Mouse (Mus musculus) forebrain, embryonic 13.5 days (tissue): ENCODE data around the gene Rasgrp3. TPM values are rescaled to one million over a fixed set of nuclear protein-coding genes. Genes with fewer than 3 reads are reported as not detected.

ENCODE experiments used
- ATAC-seq: fragments of 200-750 bp; cut with Nextera tagmentation; 2 replicates; pipeline ENCODE4 v1.8.0; 2017
- H3K27ac ChIP-seq: fragments of 300-500 bp; sonication (generic); 2 replicates; pipeline ENCODE4 v1.5.1; 2015; ENCODE audit warnings: inconsistent platforms, mild to moderate bottlenecking, moderate library complexity
- H3K27me3 ChIP-seq: fragments of 300-500 bp; sonication (generic); 2 replicates; pipeline ENCODE4 v1.6.1; 2015; ENCODE audit warnings: mild to moderate bottlenecking, inconsistent platforms
- H3K36me3 ChIP-seq: fragments of 300-500 bp; sonication (generic); 2 replicates; pipeline ENCODE4 v1.6.1; 2015; ENCODE audit warnings: mild to moderate bottlenecking, inconsistent platforms; ENCODE audit not compliant: poor library complexity, severe bottlenecking
- H3K4me1 ChIP-seq: fragments of 300-500 bp; sonication (generic); 2 replicates; pipeline ENCODE4 v1.6.1; 2015; ENCODE audit warnings: inconsistent platforms
- H3K4me2 ChIP-seq: fragments of 300-500 bp; sonication (generic); 2 replicates; pipeline ENCODE4 v1.6.1; 2015; ENCODE audit warnings: inconsistent platforms, mild to moderate bottlenecking, moderate library complexity
- H3K4me3 ChIP-seq: fragments of 300-500 bp; sonication (generic); 2 replicates; pipeline ENCODE4 v1.5.1; 2015; ENCODE audit warnings: mild to moderate bottlenecking, inconsistent platforms
- H3K9ac ChIP-seq: fragments of 300-500 bp; sonication (generic); 2 replicates; pipeline ENCODE4 v1.6.1; 2015; ENCODE audit warnings: mild to moderate bottlenecking, inconsistent platforms
- H3K9me3 ChIP-seq: fragments of 300-500 bp; sonication (generic); replicated peaks from 2 replicates; pipeline ENCODE4 v1.6.1; 2016; ENCODE audit warnings: inconsistent platforms
- WGBS: fragments of 180-500 bp; shearing (Covaris S2); methylation state at CpG from one replicate; pipeline ENCODE4 v1.1.7; 2015; 5-methylcytosine and 5-hydroxymethylcytosine counted together
- polyA plus RNA-seq: library from polyadenylated mRNA; unstranded; fragments of >200 nt; fragmentation: Nextera tagmentation; extraction: Ambion mirVana; gene quantifications from 2 replicates; pipeline ENCODE4 v1.2.1, GENCODE M21; 2015

Gene Rasgrp3
- polyA plus RNA-seq, 1 experiment from 2014 or later: 5.0 TPM

DNA sequence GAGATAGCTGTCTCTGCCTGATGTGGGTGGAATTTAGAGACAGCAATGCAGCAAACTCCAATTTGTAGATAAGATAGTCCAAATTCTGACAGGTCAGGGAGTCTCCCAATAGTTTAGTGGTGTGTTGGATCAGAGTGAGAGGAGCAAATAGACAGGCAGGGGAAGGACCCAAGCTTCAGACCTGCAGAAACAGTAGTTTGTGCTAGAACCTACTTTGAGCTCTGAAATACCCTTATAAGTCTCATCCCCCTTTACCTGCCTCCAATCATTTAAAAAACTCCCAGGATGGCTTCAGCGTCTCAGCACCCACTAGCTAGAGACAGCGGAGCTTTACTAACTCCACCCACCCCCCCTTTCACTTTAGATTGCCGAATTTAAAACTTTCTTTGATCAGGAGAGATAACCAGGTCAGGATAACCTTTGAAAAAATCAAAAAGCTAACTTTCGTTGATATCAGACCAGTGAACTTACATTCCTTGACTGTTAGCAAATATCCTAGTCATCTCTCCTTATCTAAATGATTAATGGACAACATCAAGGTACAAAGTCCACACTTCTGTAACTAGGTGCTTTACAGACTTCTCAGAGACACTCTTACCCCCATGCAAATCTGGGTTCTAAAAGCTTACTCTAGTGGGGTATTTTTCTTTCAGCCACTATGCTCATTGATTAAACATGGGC lies 41.2 kb downstream of the Rasgrp3 start:
- H3K4me1 ChIP-seq: no peaks in the 10 kb centered on the region
- H3K9me3 ChIP-seq: no peaks in the 10 kb centered on the region
- H3K4me2 ChIP-seq: no peak overlapping the region
- H3K27ac ChIP-seq: no peak overlapping the region
- no peak overlapping the region for H3K9ac ChIP-seq
- H3K36me3 ChIP-seq: no peaks in the 10 kb centered on the region
- 87% methylated on average over 4 of the region's 4 CpGs for WGBS
- H3K27me3 ChIP-seq: no peaks in the 10 kb centered on the region
- ATAC-seq: no peak
- H3K4me3 ChIP-seq: no peak overlapping the region

DNA sequence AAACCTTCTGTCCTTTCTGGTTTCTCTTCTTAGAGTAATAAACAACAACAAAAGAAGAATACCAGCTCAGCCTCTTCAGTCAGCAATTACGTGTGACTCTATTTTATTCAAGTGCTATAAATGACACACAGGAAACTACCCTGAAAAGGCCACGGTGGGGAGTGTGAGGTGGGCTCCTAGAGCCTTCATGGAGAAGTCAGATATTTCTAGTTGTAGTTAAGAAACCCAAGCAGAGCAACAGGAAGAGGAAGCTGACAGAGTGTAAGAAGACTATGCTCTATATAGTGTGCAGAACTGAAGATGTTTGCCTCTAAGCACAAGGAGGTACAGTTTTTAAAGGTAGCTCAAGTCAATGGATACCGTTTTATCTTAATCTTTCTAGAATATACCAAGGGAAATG lies 42.0 kb downstream of the Rasgrp3 start:
- no peak for ATAC-seq
- H3K4me1 ChIP-seq: no peaks in the 10 kb centered on the region
- H3K36me3 ChIP-seq: no peaks in the 10 kb centered on the region
- H3K9ac ChIP-seq: no peak overlapping the region
- H3K4me2 ChIP-seq: no peak overlapping the region
- H3K27ac ChIP-seq: no peak overlapping the region
- H3K27me3 ChIP-seq: no peaks in the 10 kb centered on the region
- WGBS: 81% methylated on average over 3 of the region's 3 CpGs
- no peaks in the 10 kb centered on the region for H3K9me3 ChIP-seq
- H3K4me3 ChIP-seq: no peak overlapping the region

DNA sequence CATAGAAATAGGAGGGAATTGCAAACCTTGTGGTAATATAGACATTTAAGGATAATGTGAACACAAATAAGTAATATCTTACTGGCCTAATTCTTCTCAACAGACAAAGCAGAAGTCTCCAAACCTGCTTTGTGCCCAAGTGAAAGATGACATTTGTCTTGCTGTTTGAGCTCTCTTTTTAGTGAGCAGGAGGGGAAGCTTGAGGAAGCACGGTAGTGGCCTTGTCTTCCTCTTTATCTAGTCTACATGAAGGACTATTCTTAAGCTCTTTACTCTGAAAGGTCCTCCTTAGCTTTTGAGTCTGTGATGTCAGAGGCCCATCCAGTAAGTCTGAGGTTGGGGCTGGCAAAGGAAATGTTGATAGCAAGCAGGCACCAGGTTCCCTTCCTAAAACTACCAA lies 43.1 kb downstream of the Rasgrp3 start:
- Histone ChIP-seq H3K27me3 (no peaks in the 10 kb centered on the region), H3K27ac (no peak overlapping the region), H3K4me3 (no peak overlapping the region), H3K9ac (no peak overlapping the region), H3K4me1 (no peaks in the 10 kb centered on the region), H3K4me2 (no peak overlapping the region), H3K9me3 (no peaks in the 10 kb centered on the region), H3K36me3 (no peaks in the 10 kb centered on the region)
- no peak for ATAC-seq
- WGBS: 71% methylated on average over 1 of the region's 1 CpGs

DNA sequence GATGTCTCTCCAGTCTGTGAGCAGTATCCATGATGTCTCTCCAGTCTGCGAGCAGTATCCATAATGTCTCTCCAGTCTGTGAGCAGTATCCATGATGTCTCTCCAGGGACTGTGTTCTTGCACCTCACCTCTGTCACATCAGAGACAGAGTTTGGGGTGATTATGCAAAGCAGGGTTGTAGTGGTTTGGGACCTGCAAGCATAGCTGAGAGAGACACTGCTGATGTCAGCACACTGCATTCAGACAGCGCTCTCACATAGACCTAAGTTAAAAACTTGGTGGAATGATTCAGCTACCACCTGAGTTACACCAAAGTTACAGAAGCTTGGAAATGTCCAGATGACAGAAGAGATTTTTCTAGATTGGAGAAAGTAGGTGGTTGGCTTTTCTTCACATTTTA lies 44.0 kb downstream of the Rasgrp3 start:
- Histone ChIP-seq H3K4me2 (no peak overlapping the region), H3K4me3 (no peak overlapping the region), H3K9ac (no peak overlapping the region), H3K27me3 (no peaks in the 10 kb centered on the region), H3K4me1 (no peaks in the 10 kb centered on the region), H3K36me3 (no peaks in the 10 kb centered on the region), H3K27ac (no peak overlapping the region), H3K9me3 (no peaks in the 10 kb centered on the region)
- no peak for ATAC-seq
- WGBS: 91% methylated on average over 2 of the region's 2 CpGs

DNA sequence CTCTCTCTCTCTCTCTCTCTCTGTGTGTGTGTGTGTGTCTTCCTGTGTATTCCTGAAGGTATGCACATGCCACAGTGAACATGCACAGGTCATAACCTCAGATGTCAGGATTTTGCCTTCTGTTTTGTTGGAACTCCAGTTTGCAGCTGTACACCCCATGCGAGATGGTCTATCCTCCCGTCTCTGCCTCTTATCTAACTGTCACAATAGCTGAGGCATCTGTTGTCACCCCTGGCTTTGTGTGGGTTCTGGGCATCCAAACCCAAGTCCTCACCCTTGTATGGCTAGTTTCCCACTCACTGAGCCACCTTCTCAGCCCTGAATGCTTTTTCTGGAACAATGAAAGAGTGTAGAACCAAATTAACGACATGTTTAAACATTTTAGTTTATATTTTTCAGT lies 44.7 kb downstream of the Rasgrp3 start:
- H3K9me3 ChIP-seq: no peaks in the 10 kb centered on the region
- H3K36me3 ChIP-seq: no peaks in the 10 kb centered on the region
- no peak overlapping the region for H3K4me3 ChIP-seq
- no peaks in the 10 kb centered on the region for H3K4me1 ChIP-seq
- H3K27ac ChIP-seq: no peak overlapping the region
- no peaks in the 10 kb centered on the region for H3K27me3 ChIP-seq
- no peak overlapping the region for H3K4me2 ChIP-seq
- no peak overlapping the region for H3K9ac ChIP-seq
- WGBS: 76% methylated on average over 3 of the region's 3 CpGs
- no peak for ATAC-seq

DNA sequence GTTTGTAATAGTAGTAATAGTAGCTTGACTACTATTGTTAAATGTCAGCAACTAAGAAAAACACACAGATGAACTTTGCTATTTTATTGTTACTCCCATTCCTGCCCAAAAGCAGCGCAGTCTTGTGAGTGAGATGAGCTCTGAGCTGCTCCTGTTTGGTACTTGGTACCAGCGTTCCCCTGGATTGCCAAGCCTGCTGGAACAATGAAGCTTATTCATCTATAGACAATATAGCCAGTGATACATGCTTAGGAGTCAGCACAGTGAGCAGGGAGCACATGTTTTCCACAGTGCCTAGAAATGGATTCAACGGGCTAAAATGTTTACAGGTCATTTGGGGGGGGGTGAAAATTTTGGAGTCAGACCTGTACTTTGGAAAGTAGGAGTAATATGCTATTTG lies 50.5 kb downstream of the Rasgrp3 start:
- Histone ChIP-seq H3K27ac (no peak overlapping the region), H3K9me3 (no peaks in the 10 kb centered on the region), H3K27me3 (no peaks in the 10 kb centered on the region), H3K4me2 (no peak overlapping the region), H3K9ac (no peak overlapping the region), H3K36me3 (no peaks in the 10 kb centered on the region), H3K4me1 (no peaks in the 10 kb centered on the region), H3K4me3 (no peak overlapping the region)
- WGBS: 65% methylated on average over 3 of the region's 3 CpGs
- ATAC-seq: no peak

DNA sequence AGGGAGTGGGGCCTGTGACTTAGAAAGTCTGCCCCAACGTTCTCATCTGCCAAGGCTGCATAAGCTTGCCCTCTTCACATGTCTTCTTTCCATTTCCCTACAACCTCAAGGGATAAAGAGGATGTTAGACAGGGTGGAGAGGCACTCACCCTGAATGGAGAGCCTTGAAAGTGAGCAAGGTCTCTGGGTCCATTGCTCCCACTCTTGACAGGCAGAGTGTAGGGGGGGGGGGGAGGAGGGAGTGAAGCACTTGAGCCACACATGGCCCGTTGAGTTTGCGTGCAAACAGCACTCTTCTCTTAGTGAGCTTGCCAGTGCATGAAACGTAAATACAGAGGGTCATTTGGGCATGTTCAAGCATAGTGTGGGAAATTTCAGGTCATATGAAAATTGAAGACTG lies 59.5 kb downstream of the Rasgrp3 start:
- no peak overlapping the region for H3K4me3 ChIP-seq
- 77% methylated on average over 4 of the region's 4 CpGs for WGBS
- no peaks in the 10 kb centered on the region for H3K4me1 ChIP-seq
- no peak overlapping the region for H3K9ac ChIP-seq
- no peaks in the 10 kb centered on the region for H3K27me3 ChIP-seq
- H3K36me3 ChIP-seq: no peaks in the 10 kb centered on the region
- no peak for ATAC-seq
- H3K4me2 ChIP-seq: no peak overlapping the region
- H3K9me3 ChIP-seq: no peaks in the 10 kb centered on the region
- no peak overlapping the region for H3K27ac ChIP-seq

DNA sequence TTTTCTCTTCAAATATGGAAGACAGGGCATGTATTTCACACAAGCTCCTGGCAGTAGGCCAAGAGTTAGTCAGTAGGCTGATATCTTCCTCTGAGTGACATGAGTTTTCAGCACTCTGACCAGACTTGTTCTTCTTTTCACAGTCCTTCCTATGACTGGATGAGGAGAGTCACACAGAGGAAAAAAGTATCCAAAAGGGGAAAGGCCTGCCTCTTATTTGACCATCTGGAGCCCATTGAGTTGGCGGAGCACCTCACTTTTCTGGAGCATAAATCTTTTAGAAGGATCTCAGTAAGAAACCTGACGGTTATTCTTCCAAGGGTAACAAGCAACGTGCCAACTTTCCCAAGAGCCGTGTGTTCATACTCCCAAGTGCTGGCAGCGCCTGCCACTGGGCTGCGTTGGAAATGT lies 62.5 kb downstream of the Rasgrp3 start:
- Histone ChIP-seq H3K27ac (no peak overlapping the region), H3K36me3 (no peaks in the 10 kb centered on the region), H3K27me3 (no peaks in the 10 kb centered on the region), H3K9me3 (no peaks in the 10 kb centered on the region), H3K9ac (no peak overlapping the region), H3K4me3 (no peak overlapping the region), H3K4me2 (no peak overlapping the region), H3K4me1 (no peaks in the 10 kb centered on the region)
- WGBS: 91% methylated on average over 6 of the region's 6 CpGs
- ATAC-seq: no peak

DNA sequence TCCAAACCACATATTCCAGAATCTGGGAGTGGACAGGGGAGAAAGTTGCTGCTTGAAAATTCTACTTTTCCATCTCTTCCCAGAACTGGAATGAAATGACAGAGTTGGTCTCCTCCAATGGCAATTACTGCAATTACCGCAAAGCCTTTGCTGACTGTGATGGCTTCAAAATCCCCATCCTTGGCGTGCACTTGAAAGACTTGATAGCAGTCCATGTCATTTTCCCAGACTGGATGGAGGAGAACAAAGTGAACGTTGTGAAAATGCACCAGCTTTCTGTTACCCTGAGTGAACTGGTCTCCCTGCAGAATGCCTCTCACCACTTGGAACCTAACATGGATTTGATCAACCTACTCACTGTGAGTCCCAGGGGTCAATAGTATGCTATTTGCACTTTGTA lies 67.3 kb downstream of the Rasgrp3 start:
- H3K4me1 ChIP-seq: no peaks in the 10 kb centered on the region
- no peaks in the 10 kb centered on the region for H3K9me3 ChIP-seq
- no peak overlapping the region for H3K27ac ChIP-seq
- H3K27me3 ChIP-seq: no peaks in the 10 kb centered on the region
- no peak overlapping the region for H3K4me2 ChIP-seq
- ATAC-seq: no peak
- no peak overlapping the region for H3K9ac ChIP-seq
- WGBS: 88% methylated on average over 3 of the region's 3 CpGs
- no peaks in the 10 kb centered on the region for H3K36me3 ChIP-seq
- no peak overlapping the region for H3K4me3 ChIP-seq

DNA sequence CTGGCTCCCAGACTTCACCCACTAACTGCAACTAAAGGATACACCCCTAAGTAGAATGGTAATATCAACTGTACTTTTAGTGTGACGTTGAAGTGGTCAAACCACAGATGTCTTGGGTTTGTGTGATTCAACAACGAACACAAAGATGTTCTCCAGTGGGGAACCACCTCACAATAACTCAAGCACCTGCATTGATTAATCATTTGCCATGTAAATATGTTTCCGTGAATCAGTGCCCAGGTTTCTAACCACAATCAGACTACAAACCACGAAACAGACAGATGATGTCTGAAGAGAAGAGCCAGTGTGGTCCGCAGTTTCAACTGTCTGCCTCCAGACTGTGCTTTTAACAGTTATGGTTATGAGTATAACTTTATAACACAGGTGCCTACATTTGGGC lies 69.4 kb downstream of the Rasgrp3 start:
- Histone ChIP-seq H3K4me1 (no peaks in the 10 kb centered on the region), H3K9ac (no peak overlapping the region), H3K9me3 (no peaks in the 10 kb centered on the region), H3K36me3 (no peaks in the 10 kb centered on the region), H3K4me2 (no peak overlapping the region), H3K27ac (no peak overlapping the region), H3K4me3 (no peak overlapping the region), H3K27me3 (no peaks in the 10 kb centered on the region)
- ATAC-seq: no peak
- whole genome bisulfite sequencing: 93% methylated on average over 5 of the region's 5 CpGs

DNA sequence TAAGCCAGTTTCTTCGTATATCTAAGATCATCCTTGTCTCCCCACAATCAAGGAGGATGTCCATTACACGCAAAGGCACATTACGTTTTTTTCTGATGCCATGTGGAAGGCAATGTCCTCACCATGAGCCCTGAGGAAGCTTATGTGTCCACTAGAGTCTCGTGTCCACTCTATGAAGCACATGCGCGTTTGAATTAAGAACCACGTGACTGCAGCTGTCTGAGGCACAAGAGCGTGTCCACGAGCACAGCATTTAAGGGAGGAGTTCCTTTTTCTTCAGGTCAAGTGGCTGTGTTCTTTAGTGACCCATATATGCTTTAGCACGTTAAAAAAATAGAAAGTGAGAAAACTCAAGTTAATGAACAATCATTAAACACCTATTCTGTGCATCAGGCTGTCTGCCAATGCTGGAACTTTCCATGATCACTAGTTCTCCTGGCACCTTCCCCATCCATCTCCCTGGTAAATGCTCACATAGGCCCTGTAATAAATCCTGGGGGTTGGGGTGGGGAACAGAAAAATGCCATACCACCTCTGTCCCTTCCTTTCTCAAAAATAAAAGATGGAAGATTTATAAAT lies 70.5 kb downstream of the Rasgrp3 start:
- H3K4me3 ChIP-seq: no peak overlapping the region
- no peak overlapping the region for H3K27ac ChIP-seq
- no peaks in the 10 kb centered on the region for H3K27me3 ChIP-seq
- no peaks in the 10 kb centered on the region for H3K4me1 ChIP-seq
- H3K9me3 ChIP-seq: no peaks in the 10 kb centered on the region
- no peaks in the 10 kb centered on the region for H3K36me3 ChIP-seq
- WGBS: 90% methylated on average over 10 of the region's 10 CpGs
- H3K4me2 ChIP-seq: no peak overlapping the region
- no peak overlapping the region for H3K9ac ChIP-seq
- ATAC-seq: no peak

DNA sequence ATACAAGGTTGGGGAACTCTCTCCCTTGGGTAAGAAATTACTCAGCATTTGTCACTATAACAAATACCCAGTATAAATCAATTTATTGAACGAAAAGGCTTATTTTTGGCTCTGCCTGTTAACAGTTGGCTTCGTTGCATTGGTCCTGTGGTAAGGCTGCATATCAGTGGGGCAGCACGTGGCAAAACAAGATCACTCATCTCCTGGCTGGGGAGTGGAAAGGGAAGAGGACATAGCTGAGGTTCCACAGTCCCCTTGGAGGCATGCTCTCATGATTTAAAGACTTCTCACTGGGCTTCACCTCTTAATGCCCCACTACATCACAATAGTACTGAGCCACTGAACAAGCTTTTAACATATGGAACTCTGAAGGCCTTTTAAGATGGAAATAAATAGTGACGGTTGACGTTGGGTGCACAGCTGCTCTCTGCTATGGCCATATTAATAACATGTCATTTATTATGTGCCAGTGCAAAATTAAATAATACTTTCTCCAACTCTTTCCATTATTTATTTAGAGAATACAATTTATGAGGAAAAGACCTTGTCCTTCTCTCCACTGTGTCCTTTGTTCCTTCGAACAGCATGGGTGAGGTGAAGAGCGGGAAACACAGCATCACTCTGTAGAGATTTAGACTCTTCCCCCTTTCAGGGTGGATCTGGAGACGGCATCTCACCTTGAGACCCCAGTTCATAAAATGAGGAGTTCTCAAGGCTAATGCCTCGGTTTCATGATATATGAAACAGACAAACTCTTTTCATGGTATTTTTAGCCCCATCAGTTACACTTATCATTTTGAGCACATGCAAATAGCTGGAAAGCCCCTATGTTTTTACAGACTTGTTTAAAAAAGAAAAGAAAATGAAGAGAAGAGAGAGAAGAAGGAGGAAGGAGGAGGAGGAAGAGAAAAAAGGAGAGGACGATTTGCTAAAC lies 71.3 kb downstream of the Rasgrp3 start:
- H3K4me3 ChIP-seq: no peak overlapping the region
- 84% methylated on average over 10 of the region's 10 CpGs for WGBS
- H3K4me2 ChIP-seq: no peak overlapping the region
- H3K27ac ChIP-seq: no peak overlapping the region
- no peaks in the 10 kb centered on the region for H3K4me1 ChIP-seq
- no peaks in the 10 kb centered on the region for H3K9me3 ChIP-seq
- no peak overlapping the region for H3K9ac ChIP-seq
- ATAC-seq: no peak
- no peaks in the 10 kb centered on the region for H3K27me3 ChIP-seq
- H3K36me3 ChIP-seq: no peaks in the 10 kb centered on the region
